Mouse (Mus musculus) CH12.LX (cell line): ENCODE results near the gene Abca7. TPM values are rescaled to one million over a fixed set of nuclear protein-coding genes. Genes with fewer than 3 reads are reported as not detected.

Source experiments
- DNase-seq: peaks from one replicate; pipeline ENCODE4 v3.0.0-alpha.2; 2013; ENCODE audit errors: extremely low read depth
- H3K27ac ChIP-seq: 2 replicates; pipeline ENCODE4 v1.5.1; 2012; ENCODE audit warnings: low read depth, mild to moderate bottlenecking, control low read depth, moderate library complexity; ENCODE audit not compliant: insufficient read depth
- H3K27me3 ChIP-seq: replicated peaks from 2 replicates; pipeline ENCODE3; 2012; ENCODE audit warnings: inconsistent platforms
- H3K36me3 ChIP-seq, 2 experiments: replicated peaks in 1 of 2; 2 replicates each; pipeline versions ENCODE3 to v1.6.1; 2012; ENCODE audit warnings: inconsistent platforms in 1 of 2, low read length in 1 of 2, mild to moderate bottlenecking in 1 of 2, mixed read lengths in 1 of 2, moderate library complexity in 1 of 2; ENCODE audit not compliant: control insufficient read depth in 1 of 2, insufficient read depth in 1 of 2
- H3K4me1 ChIP-seq, 2 experiments: 2 replicates each; pipeline ENCODE4 v1.6.1; 2012; ENCODE audit warnings: inconsistent platforms in 1 of 2, moderate library complexity in 1 of 2; ENCODE audit not compliant: insufficient read depth in 2 of 2, control insufficient read depth in 1 of 2
- H3K4me2 ChIP-seq: 2 replicates; pipeline ENCODE4 v1.6.1; 2012; ENCODE audit warnings: low read depth, mild to moderate bottlenecking, control low read depth; ENCODE audit not compliant: poor library complexity, insufficient read depth, severe bottlenecking
- H3K4me3 ChIP-seq, 3 experiments: fragments of 150-350 bp in 1 of 3; sonication (generic) in 1 of 3; replicated peaks in 1 of 3; 2 replicates each; pipeline versions ENCODE3 to v1.5.1; 2011 to 2012; ENCODE audit warnings: low read depth in 2 of 3, low read length in 2 of 3, mild to moderate bottlenecking in 2 of 3, moderate library complexity in 2 of 3, control low read depth in 1 of 3, improper control_type of control experiment in 1 of 3, inconsistent platforms in 1 of 3, mixed read lengths in 1 of 3; ENCODE audit not compliant: poor library complexity in 1 of 3
- H3K79me2 ChIP-seq: replicated peaks from 2 replicates; pipeline ENCODE4 v1.6.1; 2012; ENCODE audit warnings: mild to moderate bottlenecking, moderate library complexity; ENCODE audit not compliant: control insufficient read depth, poor library complexity, insufficient read depth, severe bottlenecking; ENCODE audit errors: extremely low read depth
- H3K9ac ChIP-seq: 2 replicates; pipeline ENCODE4 v1.6.1; 2012; ENCODE audit warnings: low read depth, mild to moderate bottlenecking, control low read depth, moderate library complexity; ENCODE audit not compliant: insufficient read depth
- H3K9me3 ChIP-seq: replicated peaks from 2 replicates; pipeline ENCODE3; 2012; ENCODE audit warnings: low read length, inconsistent platforms, mixed read lengths
- BHLHE40 ChIP-seq: IDR thresholded peaks from 2 replicates; pipeline ENCODE4 v1.6.1; 2011; ENCODE audit warnings: mild to moderate bottlenecking, low read depth, low read length, improper control_type of control experiment
- CHD1 ChIP-seq: IDR thresholded peaks from 2 replicates; pipeline ENCODE4 v1.6.1; 2012; ENCODE audit warnings: low read depth, low read length, improper control_type of control experiment, inconsistent platforms
- E2F4 ChIP-seq: IDR thresholded peaks from 2 replicates; pipeline ENCODE4 v1.6.1; 2011; ENCODE audit warnings: low read depth, low read length, improper control_type of control experiment; ENCODE audit not compliant: insufficient replicate concordance
- EP300 ChIP-seq: IDR thresholded peaks from 2 replicates; pipeline ENCODE4 v1.6.1; 2011; ENCODE audit warnings: low read length, improper control_type of control experiment
- JUN ChIP-seq: IDR thresholded peaks from 2 replicates; pipeline ENCODE4 v1.6.1; 2011; ENCODE audit warnings: low read depth, mild to moderate bottlenecking, low read length, improper control_type of control experiment, moderate library complexity; ENCODE audit not compliant: insufficient read depth
- MAFK ChIP-seq: IDR thresholded peaks from 2 replicates; pipeline ENCODE4 v1.6.1; 2011; ENCODE audit warnings: low read length, improper control_type of control experiment; ENCODE audit not compliant: insufficient replicate concordance
- MAZ ChIP-seq: IDR thresholded peaks from 2 replicates; pipeline ENCODE4 v1.6.1; 2012; ENCODE audit warnings: low read depth, mild to moderate bottlenecking, inconsistent platforms, low read length, improper control_type of control experiment, moderate library complexity
- MEF2A ChIP-seq: IDR thresholded peaks from 2 replicates; pipeline ENCODE4 v1.6.1; 2014; ENCODE audit warnings: low read depth, mild to moderate bottlenecking, inconsistent platforms, low read length, improper control_type of control experiment, borderline replicate concordance
- MXI1 ChIP-seq: IDR thresholded peaks from 2 replicates; pipeline ENCODE4 v1.6.1; 2011; ENCODE audit warnings: mild to moderate bottlenecking, low read depth, low read length, improper control_type of control experiment
- NRF1 ChIP-seq: IDR thresholded peaks from 2 replicates; pipeline ENCODE4 v1.6.1; 2014; ENCODE audit warnings: low read depth, mild to moderate bottlenecking, inconsistent platforms, low read length, improper control_type of control experiment, moderate library complexity
- RCOR1 ChIP-seq: conservative IDR thresholded peaks from 2 replicates; pipeline ENCODE4 v1.6.1; 2012; ENCODE audit warnings: low read depth, mild to moderate bottlenecking, inconsistent platforms, low read length, improper control_type of control experiment
- SMC3 ChIP-seq: IDR thresholded peaks from 2 replicates; pipeline ENCODE4 v1.6.1; 2011; ENCODE audit warnings: low read depth, low read length, improper control_type of control experiment
- TBP ChIP-seq: conservative IDR thresholded peaks from 2 replicates; pipeline ENCODE4 v1.6.1; 2011; ENCODE audit warnings: low read depth, low read length, improper control_type of control experiment
- TCF12 ChIP-seq: IDR thresholded peaks from 2 replicates; pipeline ENCODE4 v1.6.1; 2014; ENCODE audit warnings: low read depth, mild to moderate bottlenecking, inconsistent platforms, low read length, improper control_type of control experiment
- ZC3H11A ChIP-seq: IDR thresholded peaks from 2 replicates; pipeline ENCODE4 v1.6.1; 2012; ENCODE audit warnings: low read depth, mild to moderate bottlenecking, inconsistent platforms, low read length, improper control_type of control experiment
- ZMIZ1 ChIP-seq: IDR thresholded peaks from 2 replicates; pipeline ENCODE4 v1.6.1; 2012; ENCODE audit warnings: low read depth, mild to moderate bottlenecking, inconsistent platforms, low read length, improper control_type of control experiment
- dilution Hi-C: fragments of 300-500 bp; cut with MboI; formaldehyde crosslinking; loops from 2 replicates; pipeline ENCODE4 v1.14.3; 2020; ENCODE audit warnings: low sequenced_read_pairs; ENCODE audit not compliant: extremely low pct_unique_long_range_greater_than_20kb, extremely low pct_ligation_motif_present
- in situ Hi-C: fragments of 300-500 bp; cut with MboI; formaldehyde crosslinking; loops from 3 replicates; pipeline ENCODE4 v1.14.3; 2019; ENCODE audit warnings: low sequenced_read_pairs, low pct_ligation_motif_present, low pct_unique_long_range_greater_than_20kb, mixed read lengths
- polyA plus RNA-seq: library from polyadenylated mRNA; unstranded; fragments of >175 nt; gene quantifications from 2 replicates; pipeline ENCODE4 v1.2.1, GENCODE M21; 2012; ENCODE audit warnings: low read depth; ENCODE audit not compliant: insufficient read length
- total RNA-seq, 2 experiments: library from RNA; depleted of rRNA; stranded (reverse); fragments of 300-350 nt in 1 of 2; fragments of >200 nt in 1 of 2; gene quantifications; 2 replicates each; pipeline ENCODE4 v1.2.3; 2012 to 2014

The Abca7 gene
- total and polyA plus RNA-seq, 3 experiments, result 2.3 to 7.0 (median 6.1) TPM

DNA sequence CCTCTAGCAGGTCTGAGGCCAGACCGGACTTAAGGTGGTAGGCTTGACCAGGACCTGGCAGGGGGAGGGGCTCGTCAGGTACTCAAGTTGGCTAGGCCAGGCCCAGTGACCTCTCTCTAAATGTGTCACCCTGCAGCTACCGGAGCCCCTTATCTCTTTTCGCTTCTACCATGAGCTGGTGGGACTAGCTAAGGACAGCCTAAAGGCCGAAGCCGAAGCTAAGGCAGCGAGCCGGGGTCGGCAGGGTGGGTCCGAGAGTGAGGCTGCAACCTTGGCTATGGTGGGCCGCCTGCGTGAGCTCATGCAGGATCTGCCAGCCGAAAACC, 32.2 kb downstream of the Abca7 start:
- H3K4me1 ChIP-seq, result peaks cover 39 to 68% of the 10 kb centered on the region in 2 experiments
- peaks cover 58 to 74% of the 10 kb centered on the region in 2 experiments for H3K36me3 ChIP-seq
- no peak overlapping the region for H3K27ac ChIP-seq
- no peaks in the 10 kb centered on the region for H3K9me3 ChIP-seq
- no peaks in the 10 kb centered on the region for H3K79me2 ChIP-seq
- H3K4me2 ChIP-seq, result no peak overlapping the region
- H3K9ac ChIP-seq, result no peak overlapping the region
- dilution Hi-C loops (no loop called here), in situ Hi-C loops (no loop called here)
- no peak for DNase-seq
- H3K4me3 ChIP-seq, result no peak overlapping the region
- no peaks in the 10 kb centered on the region for H3K27me3 ChIP-seq
- TF ChIP-seq TBP (no peak), EP300 (no peak), BHLHE40 (no peak), NRF1 (no peak), E2F4 (no peak), SMC3 (no peak), MXI1 (no peak)

DNA sequence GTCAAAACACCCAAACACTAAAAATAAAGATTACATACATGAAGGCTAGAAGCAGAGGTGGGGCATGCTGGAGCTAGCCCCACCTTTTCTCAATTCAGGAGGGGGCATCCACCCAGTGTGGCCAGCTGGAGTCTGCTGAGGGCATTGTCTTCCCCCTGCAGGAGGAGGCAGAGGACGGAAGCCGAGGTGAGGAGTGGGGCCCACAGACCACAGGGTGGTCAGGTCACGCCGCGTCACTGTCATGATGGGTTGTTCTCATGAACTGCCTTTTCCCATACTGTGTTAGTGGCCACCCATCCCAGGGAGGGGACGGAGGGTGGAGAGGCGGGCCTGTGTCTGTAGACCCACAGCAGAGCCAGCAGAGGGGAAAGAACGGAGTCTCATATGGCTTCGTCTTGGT, 33.9 kb downstream of the Abca7 start:
- dilution Hi-C loops, result no loop called here
- Histone ChIP-seq H3K27ac (no peak overlapping the region; the same call in 1 of the 2 replicates), H3K4me1 (peaks cover 38 to 68% of the 10 kb centered on the region in 2 experiments), H3K27me3 (no peaks in the 10 kb centered on the region), H3K9me3 (no peaks in the 10 kb centered on the region), H3K4me3 (no peak overlapping the region), H3K4me2 (no peak overlapping the region), H3K79me2 (no peaks in the 10 kb centered on the region), H3K9ac (no peak overlapping the region), H3K36me3 (peaks cover 59 to 78% of the 10 kb centered on the region in 2 experiments)
- DNase-seq, result no peak
- TF ChIP-seq RCOR1, result no peak
- no peak for TF ChIP-seq MAZ
- no peak for TF ChIP-seq ZMIZ1
- no peak for TF ChIP-seq TBP
- TF ChIP-seq MAFK, result no peak
- TF ChIP-seq ZC3H11A, result no peak
- no peak for TF ChIP-seq CHD1
- no peak for TF ChIP-seq MEF2A
- no peak for TF ChIP-seq JUN
- TF ChIP-seq TCF12, result no peak
- in situ Hi-C loops, result no loop called here
